ENCODE assay signal across 10 mouse cellular contexts in genomic region chr7:29785888-29786287, GRCm38 (mm10). TPM values are rescaled to one million over a fixed set of nuclear protein-coding genes. Genes with fewer than 3 reads are reported as not detected.
DNase-seq lines count a peak whose midpoint lies in the region; ATAC-seq and TF ChIP-seq lines count a peak whose summit lies in the region.
"Had no signal": no experiment of that assay in that cellular context is flagged by ENCODE, and none has a peak within 500 bp of the region (broad histone marks: within the 10 kb centered on the region; RNA-seq: fewer than 3 reads in every experiment).

No protein-coding gene starts in this region.

- WGBS in forebrain, embryonic 10.5 days: 84% methylated on average over 5 of the region's 5 CpGs
- whole genome bisulfite sequencing in intestine, embryonic 15.5 days: 76% methylated on average over 5 of the region's 5 CpGs
- WGBS in neural tube, embryonic 13.5 days: 82% methylated on average over 5 of the region's 5 CpGs

- DNase-seq in layer of hippocampus, adult 2 months (ENCODE audit: low spot score in 2 of 2): no peak
- DNase-seq in layer of hippocampus, adult 9-10 months (ENCODE audit: low spot score): no peak
- no peak for DNase-seq in forebrain, embryonic 10.5 days (ENCODE audit: extremely low spot score, low spot score)
- DNase-seq in urinary bladder, postnatal 14 days (ENCODE audit: low spot score): no peak
- DNase-seq in spleen, postnatal 14 days (ENCODE audit: low spot score in 2 of 2): no peak
- no peak for DNase-seq in layer of hippocampus, postnatal 10 days (ENCODE audit: low spot score in 2 of 2)
- DNase-seq: kidney, postnatal 10 days had no signal

- peaks cover 3% of the 10 kb centered on the region; the same call in 1 of the 2 replicates for H3K9me3 ChIP-seq in forebrain, embryonic 10.5 days
- no peaks in the 10 kb centered on the region for H3K9me3 ChIP-seq in intestine, embryonic 15.5 days
- H3K9me3 ChIP-seq in neural tube, embryonic 13.5 days: no peaks in the 10 kb centered on the region

- peak overlapping the region; percentile 83 for H3K4me2 ChIP-seq in intestine, embryonic 15.5 days (replicated peaks)
- H3K4me2 ChIP-seq in neural tube, embryonic 13.5 days: peak overlapping the region; percentile 65

- H3K9ac ChIP-seq in intestine, embryonic 15.5 days: no peak overlapping the region
- H3K9ac ChIP-seq in neural tube, embryonic 13.5 days: peak overlapping the region; percentile 96

- H3K4me3 ChIP-seq in layer of hippocampus, adult 2 months: peak overlapping the region; percentile 65
- peak overlapping the region; percentile 86 for H3K4me3 ChIP-seq in forebrain, embryonic 10.5 days
- peak overlapping the region; percentile 85 for H3K4me3 ChIP-seq in intestine, embryonic 15.5 days (replicated peaks)
- peak overlapping the region; percentile 95 for H3K4me3 ChIP-seq in neural tube, embryonic 13.5 days

- H3K4me1 ChIP-seq in forebrain, embryonic 10.5 days: peaks cover 23% of the 10 kb centered on the region
- 0 out of 2 replicates have a peak, but pooled peaks cover 6% of the 10 kb centered on the region for H3K4me1 ChIP-seq in intestine, embryonic 15.5 days (replicated peaks)
- H3K4me1 ChIP-seq in neural tube, embryonic 13.5 days (replicated peaks): peaks cover 30% of the 10 kb centered on the region

- no peaks in the 10 kb centered on the region for H3K27me3 ChIP-seq in forebrain, embryonic 10.5 days (ENCODE audit: poor library complexity, severe bottlenecking)
- H3K27me3 ChIP-seq in intestine, embryonic 15.5 days (replicated peaks): no peaks in the 10 kb centered on the region
- H3K27me3 ChIP-seq in neural tube, embryonic 13.5 days: no peaks in the 10 kb centered on the region

- H3K27ac ChIP-seq in layer of hippocampus, adult 2 months: no peak overlapping the region
- H3K27ac ChIP-seq in forebrain, embryonic 10.5 days: no peak overlapping the region
- no peak overlapping the region for H3K27ac ChIP-seq in intestine, embryonic 15.5 days
- H3K27ac ChIP-seq in neural tube, embryonic 13.5 days (replicated peaks): no peak overlapping the region

- no peak for TF ChIP-seq CTCF in layer of hippocampus, adult 2 months (conservative IDR thresholded peaks at IDR 0.05)

- no peak for ATAC-seq in intestine, embryonic 15.5 days
- ATAC-seq in neural tube, embryonic 13.5 days (ENCODE audit: low read depth): no peak

- H3K36me3 ChIP-seq in forebrain, embryonic 10.5 days (replicated peaks): peaks cover 44% of the 10 kb centered on the region
- peaks cover 22% of the 10 kb centered on the region for H3K36me3 ChIP-seq in intestine, embryonic 15.5 days
- H3K36me3 ChIP-seq in neural tube, embryonic 13.5 days: peaks cover 44% of the 10 kb centered on the region

RNA-seq across cellular contexts. Expression of gene Zfp30, which starts 2.1 kb away (rescaled TPM):
- total RNA-seq in layer of hippocampus, adult 2 months (2021): 10 to 100 TPM in 1 of 2 experiments, 1 to 10 TPM in 1; 9.5 to 10.1 TPM
- polyA plus RNA-seq in forebrain, embryonic 10.5 days (2016; fragmentation: Nextera tagmentation; extraction: Ambion mirVana): 6.9 and 7.0 TPM in 2 replicates
- 3.7 and 4.2 TPM in 2 replicates for polyA plus RNA-seq in intestine, embryonic 15.5 days (2015; fragmentation: Nextera tagmentation; extraction: Ambion mirVana)
- 11.0 and 11.9 TPM in 2 replicates for polyA plus RNA-seq in neural tube, embryonic 13.5 days (2015; fragmentation: Nextera tagmentation; extraction: Ambion mirVana)
- total RNA-seq in layer of hippocampus, postnatal 10 days (2021): 10 to 100 TPM; 11.0 to 11.3 TPM

RNA-seq across cellular contexts. Expression of gene Zfp84, which starts 17.5 kb away (rescaled TPM):
- 10 to 100 TPM; 17.6 to 20.1 TPM for total RNA-seq in layer of hippocampus, adult 2 months (2021)
- polyA plus RNA-seq in forebrain, embryonic 10.5 days (2016; fragmentation: Nextera tagmentation; extraction: Ambion mirVana): 11.6 and 11.8 TPM in 2 replicates
- polyA plus RNA-seq in intestine, embryonic 15.5 days (2015; fragmentation: Nextera tagmentation; extraction: Ambion mirVana): 10.1 and 10.3 TPM in 2 replicates
- 13.3 and 17.7 TPM in 2 replicates for polyA plus RNA-seq in neural tube, embryonic 13.5 days (2015; fragmentation: Nextera tagmentation; extraction: Ambion mirVana)
- 10 to 100 TPM; 15.8 to 17.9 TPM for total RNA-seq in layer of hippocampus, postnatal 10 days (2021)

RNA-seq across cellular contexts. Expression of gene Zfp790, which starts 30.0 kb away (rescaled TPM):
- 10 to 100 TPM; 19.1 to 21.5 TPM for total RNA-seq in layer of hippocampus, adult 2 months (2021)
- 11.6 and 13.2 TPM in 2 replicates for polyA plus RNA-seq in forebrain, embryonic 10.5 days (2016; fragmentation: Nextera tagmentation; extraction: Ambion mirVana)
- 9.9 and 10.0 TPM in 2 replicates for polyA plus RNA-seq in intestine, embryonic 15.5 days (2015; fragmentation: Nextera tagmentation; extraction: Ambion mirVana)
- 26.8 and 27.6 TPM in 2 replicates for polyA plus RNA-seq in neural tube, embryonic 13.5 days (2015; fragmentation: Nextera tagmentation; extraction: Ambion mirVana)
- 10 to 100 TPM; 18.9 to 23.2 TPM for total RNA-seq in layer of hippocampus, postnatal 10 days (2021)

RNA-seq across cellular contexts. Expression of gene Catsperg2, which starts 59.1 kb away (rescaled TPM):
- total RNA-seq in layer of hippocampus, adult 2 months (2021): under 1 TPM in 1 of 2 experiments, not detected in 1; 0.20 TPM
- polyA plus RNA-seq in forebrain, embryonic 10.5 days (2016; fragmentation: Nextera tagmentation; extraction: Ambion mirVana): 0.14 TPM in 1 of 2 replicates, not detected in the other
- 0.08 TPM in 1 of 2 replicates, not detected in the other for polyA plus RNA-seq in intestine, embryonic 15.5 days (2015; fragmentation: Nextera tagmentation; extraction: Ambion mirVana)
- polyA plus RNA-seq in neural tube, embryonic 13.5 days (2015; fragmentation: Nextera tagmentation; extraction: Ambion mirVana): 0.22 and 0.37 TPM in 2 replicates
- under 1 TPM; 0.18 to 0.42 TPM for total RNA-seq in layer of hippocampus, postnatal 10 days (2021)
- polyA plus RNA-seq: urinary bladder, adult 2 months had no signal
